Mouse (Mus musculus) forebrain, embryonic 13.5 days (tissue): ENCODE measurements around the gene Orai1. TPM values are rescaled to one million over a fixed set of nuclear protein-coding genes. Genes with fewer than 3 reads are reported as not detected.

Source experiments
- ATAC-seq: fragments of 200-750 bp; cut with Nextera tagmentation; 2 replicates; pipeline ENCODE4 v1.8.0; 2017
- H3K27ac ChIP-seq: fragments of 300-500 bp; sonication (generic); 2 replicates; pipeline ENCODE4 v1.5.1; 2015; ENCODE audit warnings: inconsistent platforms, mild to moderate bottlenecking, moderate library complexity
- H3K27me3 ChIP-seq: fragments of 300-500 bp; sonication (generic); 2 replicates; pipeline ENCODE4 v1.6.1; 2015; ENCODE audit warnings: mild to moderate bottlenecking, inconsistent platforms
- H3K36me3 ChIP-seq: fragments of 300-500 bp; sonication (generic); 2 replicates; pipeline ENCODE4 v1.6.1; 2015; ENCODE audit warnings: mild to moderate bottlenecking, inconsistent platforms; ENCODE audit not compliant: poor library complexity, severe bottlenecking
- H3K4me1 ChIP-seq: fragments of 300-500 bp; sonication (generic); 2 replicates; pipeline ENCODE4 v1.6.1; 2015; ENCODE audit warnings: inconsistent platforms
- H3K4me2 ChIP-seq: fragments of 300-500 bp; sonication (generic); 2 replicates; pipeline ENCODE4 v1.6.1; 2015; ENCODE audit warnings: inconsistent platforms, mild to moderate bottlenecking, moderate library complexity
- H3K4me3 ChIP-seq: fragments of 300-500 bp; sonication (generic); 2 replicates; pipeline ENCODE4 v1.5.1; 2015; ENCODE audit warnings: mild to moderate bottlenecking, inconsistent platforms
- H3K9ac ChIP-seq: fragments of 300-500 bp; sonication (generic); 2 replicates; pipeline ENCODE4 v1.6.1; 2015; ENCODE audit warnings: mild to moderate bottlenecking, inconsistent platforms
- H3K9me3 ChIP-seq: fragments of 300-500 bp; sonication (generic); replicated peaks from 2 replicates; pipeline ENCODE4 v1.6.1; 2016; ENCODE audit warnings: inconsistent platforms
- WGBS: fragments of 180-500 bp; shearing (Covaris S2); methylation state at CpG from one replicate; pipeline ENCODE4 v1.1.7; 2015; 5-methylcytosine and 5-hydroxymethylcytosine counted together
- polyA plus RNA-seq: library from polyadenylated mRNA; unstranded; fragments of >200 nt; fragmentation: Nextera tagmentation; extraction: Ambion mirVana; gene quantifications from 2 replicates; pipeline ENCODE4 v1.2.1, GENCODE M21; 2015

Gene Orai1
- polyA plus RNA-seq, 1 experiment from 2014 or later: 10.8 TPM

DNA sequence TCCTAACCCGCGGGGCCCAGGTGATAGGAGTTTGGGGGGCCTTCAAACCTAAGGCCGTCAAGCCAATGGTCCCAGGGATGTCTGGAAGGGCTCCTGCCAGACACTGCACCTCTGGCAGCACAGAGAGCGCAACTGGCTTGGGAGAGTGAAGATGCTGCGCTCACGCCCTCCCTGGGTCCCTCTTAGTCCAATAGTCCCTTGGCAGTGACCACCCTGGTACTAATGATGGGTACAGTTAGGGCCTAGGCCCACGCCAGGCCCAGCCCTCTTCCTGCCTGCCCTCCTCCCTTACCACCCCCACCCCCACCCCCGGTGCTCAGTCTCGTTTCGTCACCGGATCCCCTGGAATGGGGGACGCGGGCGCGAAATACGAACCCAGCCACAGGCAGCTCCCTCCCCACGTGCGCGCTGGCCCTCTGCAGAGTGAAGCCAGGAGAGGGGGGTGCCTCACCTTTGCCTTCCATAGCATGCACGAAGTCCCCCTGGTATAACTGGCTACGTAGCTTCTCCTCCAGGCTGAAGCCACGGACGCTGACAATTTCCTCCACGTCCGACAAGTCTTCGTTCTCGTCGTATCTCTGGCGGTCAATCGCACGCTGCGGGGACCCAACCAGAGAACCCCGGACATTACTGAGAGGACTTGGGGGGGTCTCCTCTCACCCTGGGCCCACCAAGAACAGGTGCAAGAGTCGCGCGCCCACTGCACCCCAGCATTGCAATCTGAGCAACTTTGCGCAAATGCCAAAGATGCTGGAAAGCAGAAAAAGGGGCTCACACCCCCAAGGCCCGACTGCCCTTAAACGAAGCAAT is 27.5 kb upstream of the Orai1 start:
- peaks cover 10% of the 10 kb centered on the region for H3K36me3 ChIP-seq
- H3K4me2 ChIP-seq: peak overlapping the region; percentile 92
- H3K27ac ChIP-seq: peak overlapping the region; percentile 90; the same call in 1 of the 2 replicates
- H3K27me3 ChIP-seq: no peaks in the 10 kb centered on the region
- no peaks in the 10 kb centered on the region for H3K9me3 ChIP-seq
- 2% methylated on average over 39 of the region's 39 CpGs for WGBS
- peak; percentile 39; the same call in 1 of the 2 replicates for ATAC-seq
- H3K9ac ChIP-seq: peak overlapping the region; percentile 85
- peak overlapping the region; percentile 64 for H3K4me3 ChIP-seq
- H3K4me1 ChIP-seq: peaks cover 67% of the 10 kb centered on the region

DNA sequence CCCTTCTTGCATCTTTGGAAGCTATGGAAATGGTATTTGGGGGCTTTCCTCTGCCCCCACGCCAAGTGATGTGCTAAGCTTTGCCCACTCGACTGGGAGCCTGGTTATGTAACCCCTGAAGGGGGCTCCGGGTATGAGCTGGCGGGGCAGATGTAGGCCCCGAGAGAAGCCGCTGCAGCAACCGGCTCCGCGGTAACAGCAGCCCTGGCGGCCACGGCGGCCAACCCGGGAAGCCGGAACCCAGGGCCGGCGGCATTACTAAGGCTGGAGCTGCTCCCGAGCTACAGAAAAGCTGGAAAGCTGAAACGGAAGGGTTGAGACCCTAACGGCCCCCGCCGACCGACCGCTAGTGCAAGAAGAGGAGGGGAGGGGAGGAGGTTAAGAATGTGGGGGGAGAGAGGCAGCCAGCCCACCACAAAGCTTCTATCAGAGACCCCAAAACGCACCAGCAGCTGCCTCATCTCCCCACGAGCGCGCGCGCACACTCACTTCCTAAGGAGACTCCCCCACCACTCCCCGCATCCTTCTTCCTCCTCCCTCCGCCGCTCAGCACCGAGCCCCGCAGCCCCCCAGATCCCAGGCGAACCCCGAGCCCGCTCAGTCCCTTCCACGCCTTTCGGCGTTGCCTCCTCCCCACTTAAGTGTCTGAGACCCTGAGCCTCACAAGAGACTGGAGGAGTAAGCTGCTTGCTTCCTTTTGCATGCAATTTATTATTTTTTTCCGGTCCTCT is 26.7 kb upstream of the Orai1 start:
- H3K4me2 ChIP-seq: peak overlapping the region; percentile 92
- peaks cover 68% of the 10 kb centered on the region for H3K4me1 ChIP-seq
- H3K4me3 ChIP-seq: peak overlapping the region; percentile 64
- H3K36me3 ChIP-seq: peaks cover 8% of the 10 kb centered on the region; the same call in 1 of the 2 replicates
- peak overlapping the region; percentile 90 for H3K27ac ChIP-seq
- H3K9ac ChIP-seq: peak overlapping the region; percentile 85
- 1% methylated on average over 32 of the region's 41 CpGs for WGBS
- H3K9me3 ChIP-seq: no peaks in the 10 kb centered on the region
- ATAC-seq: peak; percentile 36; the same call in 1 of the 2 replicates
- H3K27me3 ChIP-seq: no peaks in the 10 kb centered on the region

DNA sequence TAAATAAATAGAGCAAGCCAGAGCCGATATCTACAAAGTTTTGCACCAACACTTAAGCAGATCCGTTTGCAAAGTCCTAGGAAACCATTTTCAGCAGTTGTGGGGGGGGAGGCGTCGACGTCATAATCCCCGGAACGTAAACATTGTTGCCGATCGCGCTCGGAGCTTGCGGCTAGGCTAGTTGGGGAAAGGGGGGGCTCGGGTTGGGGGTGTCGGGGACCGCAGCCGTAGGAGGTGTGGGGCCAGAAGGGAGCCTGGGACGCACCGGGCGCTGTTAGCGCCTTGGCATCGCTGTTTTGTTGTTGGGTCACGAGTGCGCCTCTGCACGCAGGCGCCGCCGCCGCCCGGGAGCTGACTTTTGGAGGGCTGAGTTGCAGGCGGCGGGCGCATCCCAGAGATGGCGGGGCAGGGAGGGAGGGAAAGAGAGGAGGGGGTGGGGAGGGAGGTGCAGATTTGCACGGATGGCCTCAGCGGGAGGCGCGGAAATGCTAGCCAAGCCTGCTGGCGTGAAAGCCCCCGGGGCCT is 25.8 kb upstream of the Orai1 start:
- Histone ChIP-seq H3K27ac (peak overlapping the region; percentile 90), H3K9ac (peak overlapping the region; percentile 85), H3K4me1 (peaks cover 70% of the 10 kb centered on the region), H3K4me2 (peak overlapping the region; percentile 92), H3K27me3 (no peaks in the 10 kb centered on the region), H3K4me3 (peak overlapping the region; percentile 64), H3K9me3 (no peaks in the 10 kb centered on the region), H3K36me3 (0 out of 2 replicates have a peak, but pooled peaks cover 2% of the 10 kb centered on the region)
- peak; percentile 83 for ATAC-seq
- under 1% methylated on average over 35 of the region's 39 CpGs for WGBS

DNA sequence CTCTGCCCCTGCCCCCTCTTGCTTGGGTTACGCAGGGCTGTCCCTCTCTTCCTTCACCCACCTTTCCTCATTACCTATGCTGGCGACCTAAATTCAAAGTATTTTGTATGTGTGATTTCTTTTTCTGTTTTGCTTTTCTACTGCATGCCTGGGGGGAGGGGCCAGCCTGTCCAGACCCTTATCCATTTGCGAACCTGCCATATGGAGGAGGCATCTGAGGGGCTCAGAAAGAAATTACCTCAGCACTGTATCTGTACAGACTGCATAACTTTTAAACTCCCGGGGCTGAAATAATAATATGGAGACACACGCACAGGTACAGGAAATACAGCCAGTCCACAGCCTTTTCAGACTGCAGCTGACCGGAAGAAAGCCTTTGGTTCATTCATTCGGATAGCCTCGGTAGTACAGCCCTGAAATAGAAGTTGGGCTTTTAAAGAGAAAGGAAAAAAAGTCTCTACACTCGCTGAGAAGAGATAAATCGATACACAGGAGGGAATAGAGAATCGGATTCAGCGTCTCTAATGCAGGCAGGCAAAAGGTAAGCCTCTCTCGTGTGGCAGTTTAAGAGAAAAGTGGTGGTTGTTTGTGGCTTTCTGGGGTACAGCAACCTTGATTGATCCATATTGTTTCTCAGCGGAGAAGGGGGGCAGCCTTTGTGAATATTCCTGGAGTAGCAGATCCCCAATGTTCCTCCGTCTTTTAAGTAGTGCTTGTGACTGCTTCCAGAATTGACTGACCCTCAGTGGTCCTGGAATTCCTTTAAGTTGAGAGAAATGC is 25.1 kb upstream of the Orai1 start, which contains the start of gene Kdm2b:
Gene Kdm2b (minus strand): TSS at position 273 of the 780 bp plus-strand sequence.
- H3K4me3 ChIP-seq: peak within 1 kb of the TSS; percentile 64
- peaks cover 69% of the 10 kb centered on the region for H3K4me1 ChIP-seq
- under 1% methylated on average over 15 of the region's 15 CpGs for WGBS
- H3K27me3 ChIP-seq: no peaks in the 10 kb centered on the region
- H3K4me2 ChIP-seq: peak within 1 kb of the TSS; percentile 92
- H3K36me3 ChIP-seq: no peaks in the 10 kb centered on the region
- no peaks in the 10 kb centered on the region for H3K9me3 ChIP-seq
- peak; percentile 64 for ATAC-seq
- peak within 1 kb of the TSS; percentile 85 for H3K9ac ChIP-seq
- peak within 1 kb of the TSS; percentile 90 for H3K27ac ChIP-seq

DNA sequence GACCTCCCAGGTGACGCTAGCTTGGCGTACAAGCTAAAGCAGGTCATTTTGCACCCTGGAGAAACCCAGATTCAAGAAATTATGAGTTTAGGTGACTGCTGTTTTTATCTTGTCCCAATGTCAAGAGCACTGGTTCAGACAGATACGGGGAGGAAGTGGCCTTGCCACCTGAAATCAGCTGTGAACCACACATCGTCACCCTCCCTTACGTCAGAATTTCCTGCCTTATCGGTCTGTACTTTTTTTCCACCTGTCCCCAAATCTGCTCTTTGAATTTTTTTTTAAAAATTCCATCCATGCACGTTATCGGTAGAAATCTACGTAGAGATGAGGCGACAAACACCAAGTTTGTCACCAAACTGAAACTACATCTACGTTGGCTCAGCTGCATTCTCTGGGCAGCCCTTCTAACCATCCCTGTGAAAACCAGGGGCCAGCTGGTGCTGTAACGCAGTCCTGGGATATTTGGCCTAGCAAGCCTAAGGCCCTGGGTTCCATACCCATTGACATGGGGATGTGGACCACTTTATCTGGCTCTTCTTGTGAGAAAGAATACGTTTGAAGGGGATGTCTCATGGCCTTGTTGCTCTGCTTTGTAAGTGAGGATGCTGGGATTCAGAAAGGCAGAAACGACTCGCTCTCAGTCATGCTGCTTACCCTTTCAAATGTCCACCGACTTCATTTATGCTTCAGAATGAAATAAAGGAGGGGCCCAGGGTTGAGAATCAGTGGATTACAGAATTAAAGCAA is 24.3 kb upstream of the Orai1 start:
- Histone ChIP-seq H3K9me3 (no peaks in the 10 kb centered on the region), H3K27ac (peak overlapping the region; percentile 90), H3K4me1 (peaks cover 64% of the 10 kb centered on the region), H3K27me3 (no peaks in the 10 kb centered on the region), H3K4me2 (peak overlapping the region; percentile 92), H3K4me3 (peak overlapping the region; percentile 64), H3K36me3 (0 out of 2 replicates have a peak, but pooled peaks cover 1% of the 10 kb centered on the region), H3K9ac (peak overlapping the region; percentile 85)
- 11% methylated on average over 16 of the region's 16 CpGs for WGBS
- ATAC-seq: no peak

DNA sequence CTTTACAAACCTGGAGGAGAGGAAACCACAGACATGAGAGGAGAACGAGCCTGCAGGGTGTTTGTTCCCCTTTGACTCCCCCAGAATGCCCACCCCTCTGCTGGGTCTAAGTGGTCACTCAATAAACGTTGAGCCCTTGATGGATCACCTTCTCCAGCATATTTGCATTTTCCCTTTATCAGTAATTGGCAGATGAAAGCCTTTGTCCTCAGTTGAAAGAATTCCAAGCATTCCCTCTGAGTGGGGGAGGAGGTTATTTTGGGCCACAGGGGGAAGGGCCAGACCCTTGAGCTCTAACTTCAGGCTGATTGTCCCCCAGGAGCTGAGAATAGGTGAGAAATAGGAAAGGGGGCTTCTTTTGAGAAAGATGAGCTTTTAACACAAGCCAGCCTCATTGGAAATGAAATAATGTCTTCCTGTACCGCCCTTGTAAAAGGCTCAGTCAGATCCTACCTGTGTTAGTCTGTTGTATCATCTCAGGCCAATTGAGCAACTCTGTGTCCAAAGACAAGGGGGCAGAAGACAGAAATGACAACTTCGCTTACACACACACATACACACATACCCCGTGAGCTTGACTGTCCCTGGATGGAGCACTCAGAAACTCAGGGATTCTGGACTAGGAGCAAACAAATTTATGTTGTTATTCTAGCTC is 23.4 kb upstream of the Orai1 start:
- no peaks in the 10 kb centered on the region for H3K9me3 ChIP-seq
- H3K36me3 ChIP-seq: 0 out of 2 replicates have a peak, but pooled peaks cover 3% of the 10 kb centered on the region
- H3K4me1 ChIP-seq: peaks cover 55% of the 10 kb centered on the region
- 26% methylated on average over 5 of the region's 5 CpGs for WGBS
- H3K9ac ChIP-seq: peak overlapping the region; percentile 85
- H3K4me3 ChIP-seq: peak overlapping the region; percentile 64
- ATAC-seq: no peak
- H3K27ac ChIP-seq: peak overlapping the region; percentile 37; the same call in 1 of the 2 replicates
- peak overlapping the region; percentile 92 for H3K4me2 ChIP-seq
- no peaks in the 10 kb centered on the region for H3K27me3 ChIP-seq

DNA sequence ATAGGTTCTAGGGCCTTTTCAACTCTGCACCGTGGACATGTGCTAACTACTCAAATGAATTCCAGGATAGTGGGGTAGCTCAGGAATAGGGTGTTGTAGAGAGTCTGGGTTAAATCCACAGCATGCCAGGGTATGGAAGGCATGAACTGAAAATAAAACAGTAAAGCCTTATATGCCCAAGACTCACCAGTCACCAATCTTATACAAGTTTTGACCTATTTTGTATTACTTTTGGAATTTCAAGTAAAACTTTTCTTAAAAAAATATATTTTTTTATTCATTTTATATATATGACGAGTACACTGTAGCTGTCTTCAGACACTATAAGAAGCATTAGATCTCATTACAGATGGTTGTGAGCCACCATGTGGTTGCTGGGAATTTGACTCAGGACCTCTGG is 21.1 kb upstream of the Orai1 start:
- 58% methylated on average over 2 of the region's 2 CpGs for WGBS
- Histone ChIP-seq H3K27ac (no peak overlapping the region), H3K4me3 (no peak overlapping the region), H3K9me3 (no peaks in the 10 kb centered on the region), H3K4me1 (peaks cover 38% of the 10 kb centered on the region), H3K27me3 (no peaks in the 10 kb centered on the region), H3K9ac (no peak overlapping the region), H3K4me2 (no peak overlapping the region), H3K36me3 (peaks cover 11% of the 10 kb centered on the region; the same call in 1 of the 2 replicates)
- ATAC-seq: no peak

DNA sequence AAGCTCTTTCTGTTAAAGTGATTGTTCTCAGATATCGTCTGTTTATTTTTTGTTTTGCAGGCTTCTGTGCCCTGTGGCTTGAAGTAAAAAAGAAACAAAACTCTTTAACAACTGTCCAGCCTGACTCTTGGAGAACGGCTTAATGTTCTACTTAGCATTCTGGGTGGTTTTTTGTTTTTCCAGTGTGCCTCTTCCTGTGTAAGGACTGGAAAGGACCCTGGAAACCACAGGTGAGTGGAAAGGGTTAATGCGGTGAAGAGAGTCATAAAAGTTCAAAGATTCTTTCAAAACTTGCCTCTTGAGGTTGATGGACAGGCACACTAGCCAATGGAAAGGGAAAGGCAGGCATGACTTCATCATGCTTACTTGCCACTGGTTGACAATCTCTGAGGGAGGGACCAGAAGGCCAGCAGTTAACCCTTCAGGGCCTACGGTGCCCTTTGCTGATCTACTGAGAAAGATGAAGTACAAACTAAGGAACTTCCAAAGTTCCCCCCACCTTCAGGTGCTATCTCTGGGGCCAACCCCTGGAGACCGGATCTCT is 20.5 kb upstream of the Orai1 start:
- no peaks in the 10 kb centered on the region for H3K9me3 ChIP-seq
- 9% methylated on average over 5 of the region's 5 CpGs for WGBS

DNA sequence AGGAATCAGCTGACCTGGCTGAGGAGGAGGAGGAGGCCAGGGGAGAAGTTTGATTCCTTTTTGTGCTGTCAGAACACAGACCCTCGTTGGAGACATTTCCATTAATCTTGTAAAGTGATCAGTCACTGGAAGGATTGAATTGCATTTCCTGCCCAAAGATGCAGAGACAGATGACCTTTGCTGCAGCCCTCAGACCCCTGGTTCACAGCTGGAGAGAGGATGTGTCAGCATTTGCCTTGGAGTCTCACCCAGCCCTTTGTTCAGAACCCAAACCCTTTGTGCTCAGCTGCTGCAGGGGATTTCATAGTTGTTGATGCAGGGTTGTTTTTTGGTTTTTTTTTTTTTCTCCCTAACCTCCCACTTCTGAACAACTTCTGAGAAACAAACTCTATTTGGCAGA is 20.0 kb upstream of the Orai1 start:
- no peak overlapping the region for H3K27ac ChIP-seq
- H3K9me3 ChIP-seq: no peaks in the 10 kb centered on the region
- peaks cover 11% of the 10 kb centered on the region; the same call in 1 of the 2 replicates for H3K36me3 ChIP-seq
- H3K27me3 ChIP-seq: no peaks in the 10 kb centered on the region
- H3K4me2 ChIP-seq: no peak overlapping the region
- no peak overlapping the region for H3K9ac ChIP-seq
- H3K4me3 ChIP-seq: no peak overlapping the region
- no peak for ATAC-seq
- H3K4me1 ChIP-seq: peaks cover 32% of the 10 kb centered on the region
- WGBS: 4% methylated on average over 1 of the region's 1 CpGs

More for the DNA sequence above, 20.5 kb upstream of the Orai1 start:
- Histone ChIP-seq H3K9ac (no peak overlapping the region), H3K4me3 (no peak overlapping the region), H3K4me1 (peaks cover 37% of the 10 kb centered on the region), H3K27me3 (no peaks in the 10 kb centered on the region), H3K36me3 (peaks cover 11% of the 10 kb centered on the region; the same call in 1 of the 2 replicates), H3K4me2 (no peak overlapping the region), H3K27ac (no peak overlapping the region)
- ATAC-seq: peak; percentile 73; the same call in 1 of the 2 replicates
